Mouse (Mus musculus) erythroid progenitor cell, adult 5-6 weeks (primary cell): ENCODE data around the gene Sdf2. TPM values are rescaled to one million over a fixed set of nuclear protein-coding genes. Genes with fewer than 3 reads are reported as not detected.
"Not testable (repeated sequence)": the region's sequence is repeated elsewhere in the genome, so short reads cannot be mapped to it uniquely, and the experiment has no call there.

Source experiments
- ATAC-seq: replicated peaks from 2 replicates; pipeline ENCODE4 v1.8.0; 2016; ENCODE audit warnings: moderate number of reproducible peaks, mild to moderate bottlenecking, moderate TSS enrichment, inconsistent platforms; ENCODE audit not compliant: poor library complexity, low FRiP score, severe bottlenecking
- total RNA-seq, 2 experiments: library from RNA; stranded (forward) in 1 of 2; stranded (reverse) in 1 of 2; fragments of 150-400 nt in 1 of 2; fragments of 186-747, 209-891 nt in 1 of 2; gene quantifications; 2 replicates each; pipeline versions ENCODE4 v1.2.3 to v1.2.4; 2015 to 2017; ENCODE audit warnings: low replicate concordance in 2 of 2

Gene Sdf2
- total RNA-seq, 2 experiments from 2014 or later: 21.6 to 52.4 TPM

DNA sequence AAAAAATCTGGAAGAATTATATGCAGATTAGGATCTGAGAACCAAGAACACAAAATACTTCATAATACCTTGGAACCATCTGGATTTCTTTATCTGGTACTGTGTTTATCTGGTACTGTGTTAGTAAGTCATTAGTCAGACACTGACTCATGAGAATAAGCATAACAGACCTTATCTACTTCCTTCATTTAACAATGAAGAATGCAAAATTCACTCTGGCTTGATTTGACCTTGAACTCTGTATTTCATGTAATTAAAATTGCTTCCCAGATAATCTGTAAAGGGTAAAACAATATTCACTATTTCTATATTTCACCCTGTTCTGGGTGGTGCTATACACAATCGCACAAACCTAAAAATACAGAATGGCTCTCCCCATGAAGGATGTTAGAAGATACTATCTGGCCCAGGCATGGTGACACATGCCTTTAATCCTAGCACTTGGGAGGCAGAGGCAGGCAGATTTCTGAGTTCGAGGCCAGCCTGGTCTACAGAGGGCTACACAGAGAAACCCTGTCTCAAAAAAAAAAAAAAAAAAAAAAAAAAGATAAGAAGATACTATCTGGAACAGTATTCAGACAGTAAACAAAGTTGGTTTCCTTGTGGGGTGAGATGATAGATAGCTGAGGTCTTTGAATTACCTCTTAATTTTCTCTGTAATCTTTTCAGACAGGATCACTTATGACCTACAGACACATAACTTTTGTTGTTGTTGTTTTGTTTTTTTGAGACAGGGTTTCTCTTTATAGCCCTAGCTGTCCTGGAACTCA, 15.1 kb downstream of the Sdf2 start:
- no peak for ATAC-seq

DNA sequence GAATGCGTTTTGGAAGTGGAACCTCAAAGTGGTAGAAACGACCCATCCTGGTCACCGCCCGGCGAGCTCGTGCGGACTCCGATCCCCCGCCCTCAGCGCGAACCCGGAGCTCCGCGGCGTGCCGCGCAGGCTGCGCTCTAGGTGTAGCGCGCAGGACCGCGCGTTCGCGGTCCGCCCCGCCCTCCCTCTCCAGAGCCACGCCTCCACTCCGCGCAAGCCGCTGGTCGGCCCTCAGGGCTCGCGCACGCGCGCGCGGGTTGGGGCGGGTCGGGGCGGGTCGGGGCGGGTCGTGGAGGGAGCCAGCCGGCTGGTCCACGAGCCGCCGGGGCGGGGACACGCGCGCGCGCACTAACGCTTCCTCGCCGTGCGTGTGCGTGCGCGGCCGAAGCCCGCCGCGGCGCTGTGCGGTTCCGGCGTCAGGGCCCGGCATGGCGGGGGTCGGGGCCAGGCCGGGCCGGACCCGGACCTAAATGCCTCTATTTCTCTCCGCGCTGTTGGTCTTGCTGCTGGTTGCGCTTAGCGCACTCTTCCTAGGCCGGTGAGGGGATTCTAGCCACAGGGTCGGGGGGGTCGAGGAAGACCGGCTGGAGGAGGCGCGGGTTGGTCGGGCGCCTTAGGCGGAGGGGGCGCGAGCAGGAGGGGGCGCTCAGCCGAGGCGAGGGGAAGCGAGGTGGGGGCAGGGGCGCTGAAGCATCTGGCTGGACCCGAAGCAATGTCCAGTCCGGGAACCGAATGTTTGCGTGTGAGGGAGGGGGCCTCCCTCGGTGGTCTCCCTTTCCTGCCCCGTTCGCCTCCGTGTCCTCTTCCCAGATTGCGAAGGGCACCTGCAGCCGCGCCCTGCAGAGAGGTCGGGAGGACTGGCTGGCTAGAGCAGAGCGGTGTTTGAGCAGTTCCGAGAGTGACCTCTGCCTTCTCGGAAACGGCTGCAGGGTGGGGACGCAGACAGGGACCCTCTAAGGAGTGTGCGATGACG, 16.1 kb downstream of the Sdf2 start, which contains the start of gene 2610507B11Rik:
Gene 2610507B11Rik, plus strand, starts transcription at position 373 of the 973 bp plus-strand sequence.
- ATAC-seq: peak; percentile 96

DNA sequence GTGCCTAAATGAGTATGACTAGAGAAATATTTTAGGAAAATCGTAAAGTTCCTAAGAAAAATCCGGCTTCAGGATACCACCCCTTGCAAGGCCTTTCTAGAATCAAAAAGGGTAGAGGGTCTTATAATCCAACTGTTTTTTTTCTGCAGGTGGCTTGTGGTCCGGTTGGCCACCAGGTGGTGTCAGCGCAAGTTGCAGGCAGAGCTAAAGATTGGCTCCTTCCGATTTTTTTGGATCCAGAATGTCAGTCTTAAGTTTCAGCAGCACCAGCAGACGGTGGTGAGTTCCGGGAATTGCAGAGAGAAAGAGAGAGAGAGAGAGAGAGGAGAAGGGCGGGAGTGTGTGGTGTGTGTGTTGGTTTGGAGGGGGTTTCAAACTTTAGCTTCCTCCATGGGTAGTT, 17.0 kb downstream of the Sdf2 start:
- peak; percentile 50 for ATAC-seq

DNA sequence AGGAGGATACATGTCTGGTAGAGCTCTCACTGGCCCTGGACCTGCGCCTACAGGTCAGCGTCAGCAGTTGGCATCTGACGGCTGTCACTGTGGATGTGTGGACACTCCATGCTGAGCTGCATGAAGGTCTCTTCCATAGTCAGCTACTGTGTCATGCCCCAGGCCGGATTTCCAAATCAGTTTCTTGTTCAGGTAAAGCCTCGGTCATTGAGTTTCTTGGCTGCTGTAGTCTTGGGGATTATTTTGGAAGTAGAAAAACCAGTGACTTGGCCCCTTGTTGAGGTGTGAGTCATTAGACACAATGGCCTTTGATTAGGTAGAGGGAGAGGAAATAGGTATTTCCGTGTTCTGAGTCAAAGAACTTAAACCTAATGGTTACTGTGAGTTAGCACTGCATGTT, 20.0 kb downstream of the Sdf2 start:
- no peak for ATAC-seq

DNA sequence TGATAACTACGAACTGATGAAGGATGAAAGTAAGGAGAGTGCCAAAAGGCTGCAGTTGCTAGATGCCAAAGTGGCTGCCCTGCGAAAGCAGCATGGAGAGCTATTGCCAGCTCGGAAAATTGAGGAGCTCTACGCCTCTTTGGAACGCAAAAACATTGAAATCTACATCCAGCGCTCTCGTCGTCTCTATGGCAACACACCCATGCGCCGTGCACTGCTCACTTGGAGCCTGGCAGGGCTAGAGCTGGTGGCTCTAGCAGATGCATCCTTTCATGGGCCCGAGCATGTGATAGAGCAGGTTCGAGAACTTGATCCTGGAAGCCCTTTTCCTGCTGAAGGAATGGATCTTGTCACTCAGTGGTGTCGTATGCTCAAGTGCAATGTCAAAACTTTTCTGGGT, 26.4 kb downstream of the Sdf2 start:
- no peak for ATAC-seq

DNA sequence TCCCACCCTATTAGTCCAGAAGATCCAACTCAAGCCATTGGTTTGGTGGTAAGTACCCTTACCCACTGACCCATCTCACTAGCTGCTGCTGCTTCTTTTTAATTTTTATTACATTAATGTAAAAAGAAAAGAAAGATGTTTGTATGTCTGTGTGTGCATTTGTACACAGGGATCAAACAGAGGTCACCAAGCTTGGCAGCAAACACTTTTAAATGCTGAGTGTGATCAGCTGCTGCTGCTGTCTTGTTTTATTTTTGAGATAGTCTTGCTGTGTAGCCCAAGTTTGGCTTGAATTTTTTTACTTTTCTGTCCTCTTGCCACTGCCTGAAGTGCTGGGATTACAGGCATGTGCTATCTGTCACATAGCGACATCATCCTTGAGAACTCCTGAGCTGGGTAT, 30.1 kb downstream of the Sdf2 start:
- no peak for ATAC-seq

DNA sequence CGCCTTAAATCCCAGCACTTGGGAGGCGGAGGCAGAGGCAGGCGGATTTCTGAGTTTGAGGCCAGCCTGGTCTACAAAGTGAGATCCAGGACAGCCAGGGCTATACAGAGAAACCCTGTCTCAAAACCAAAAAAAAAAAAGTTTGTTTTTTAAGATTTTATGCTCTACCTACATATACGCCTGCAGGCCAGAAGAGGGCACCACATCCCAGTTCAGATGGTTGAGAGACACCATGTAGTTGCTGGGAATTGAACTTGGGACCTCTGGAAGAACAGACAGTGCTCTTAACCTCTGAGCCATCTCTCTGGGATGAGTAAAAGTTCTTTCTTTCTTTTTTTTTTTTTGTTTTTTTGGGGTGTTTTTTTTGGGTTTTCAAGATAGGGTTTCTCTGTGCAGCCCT, 30.6 kb downstream of the Sdf2 start:
- ATAC-seq: not testable (repeated sequence)

DNA sequence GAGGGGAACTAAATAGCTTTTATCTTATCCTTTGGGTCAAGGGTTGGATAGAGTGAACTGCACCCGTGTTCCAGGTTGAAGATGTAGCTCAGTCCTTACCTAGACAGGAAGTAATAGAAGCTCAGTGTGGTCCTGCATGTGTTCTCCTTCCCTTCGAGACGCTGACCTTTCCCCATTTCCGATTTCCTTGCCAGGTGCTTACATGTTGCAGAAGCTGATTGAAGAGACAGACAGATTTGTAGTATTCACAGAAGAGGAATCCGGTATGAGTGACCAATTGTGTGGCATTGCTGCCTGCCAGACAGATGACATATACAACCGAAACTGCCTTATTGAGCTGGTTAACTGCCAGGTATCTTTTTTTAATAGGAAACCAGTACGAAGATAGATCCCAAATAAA, 33.3 kb downstream of the Sdf2 start:
- ATAC-seq: no peak

DNA sequence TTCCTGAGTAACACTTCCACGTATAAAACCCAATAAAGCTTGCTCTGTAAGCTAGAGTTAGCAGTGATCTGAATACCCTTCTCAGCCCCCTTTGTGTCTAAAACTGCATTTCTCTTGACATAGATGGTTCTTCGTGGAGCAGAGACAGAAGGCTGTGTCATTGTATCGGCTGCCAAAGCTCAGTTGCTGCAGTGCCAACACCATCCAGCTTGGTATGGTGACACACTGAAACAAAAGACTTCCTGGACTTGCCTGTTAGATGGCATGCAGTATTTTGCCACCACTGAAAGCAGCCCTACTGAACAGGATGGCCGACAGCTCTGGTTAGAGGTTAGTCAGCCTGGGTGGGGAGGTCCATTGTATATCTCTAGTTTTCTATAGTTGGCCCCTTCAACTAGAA, 34.0 kb downstream of the Sdf2 start:
- no peak for ATAC-seq

DNA sequence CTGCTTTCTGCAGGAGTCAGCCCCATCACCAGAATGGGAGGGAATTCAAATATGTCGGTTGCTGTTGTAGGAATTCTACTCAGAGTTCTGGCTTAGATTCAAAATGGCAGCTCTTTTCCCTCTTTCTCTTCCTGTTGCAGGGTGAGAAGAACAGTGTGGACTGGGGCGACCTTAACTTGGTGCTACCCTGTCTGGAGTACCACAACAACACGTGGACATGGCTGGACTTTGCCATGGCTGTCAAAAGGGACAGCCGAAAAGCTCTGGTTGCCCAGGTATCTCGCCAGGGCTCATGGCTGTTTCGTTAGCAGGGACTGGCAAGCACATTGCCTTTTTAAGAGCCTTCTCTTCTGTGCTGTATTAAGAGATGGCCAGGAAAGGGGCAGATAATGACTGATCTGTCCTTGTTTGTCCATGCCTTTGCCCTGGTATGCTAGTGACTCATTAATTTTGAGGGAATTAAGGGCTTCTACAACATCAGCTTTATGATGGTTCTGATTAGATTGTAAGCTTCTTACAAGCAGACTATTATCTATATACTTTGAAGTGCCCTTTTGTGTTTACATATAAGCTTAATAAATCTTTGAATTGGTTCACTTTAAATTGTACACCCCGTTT, 43.7 kb downstream of the Sdf2 start:
- ATAC-seq: no peak

DNA sequence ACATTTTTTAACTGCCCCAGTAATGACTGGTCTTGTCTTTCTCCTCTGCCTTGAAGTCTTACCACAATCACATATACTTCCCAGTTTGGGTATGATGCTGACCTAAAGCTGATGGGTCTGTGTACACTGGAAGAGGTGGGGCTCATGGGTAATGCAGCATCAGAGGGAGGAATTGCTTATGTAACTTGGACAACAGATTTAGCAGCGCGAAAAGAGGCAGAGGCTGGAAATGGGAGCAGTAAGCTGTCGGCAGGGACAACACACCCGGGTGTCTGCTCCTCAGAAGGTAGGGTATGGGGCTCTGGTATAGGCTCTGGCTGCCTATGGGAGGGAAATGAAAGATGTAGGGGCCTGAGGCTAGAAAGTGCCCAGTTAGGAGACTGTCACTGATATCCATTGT, 45.1 kb downstream of the Sdf2 start, which contains the start of gene BC030499:
Gene BC030499, plus strand, starts transcription at position 188 of the 400 bp plus-strand sequence.
- no peak for ATAC-seq

DNA sequence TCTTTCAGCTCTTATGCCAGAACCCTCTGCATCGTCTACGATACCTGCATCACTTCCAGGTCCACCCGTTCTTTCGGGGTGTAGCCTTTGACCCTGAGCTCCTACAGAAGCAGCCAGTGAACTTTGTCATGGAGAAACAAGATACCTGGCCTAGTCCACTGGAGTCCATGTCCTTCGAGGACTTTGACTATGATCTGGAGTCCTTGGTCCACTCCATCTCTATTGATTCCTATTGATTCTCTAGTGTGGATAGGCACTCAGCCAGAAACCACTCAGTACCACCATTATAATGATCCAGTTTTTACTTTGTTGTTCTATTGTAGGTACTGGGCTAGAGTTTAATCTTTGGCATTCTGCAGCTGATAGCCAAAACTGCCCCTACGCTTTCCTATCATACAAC, 49.0 kb downstream of the Sdf2 start:
- no peak for ATAC-seq

DNA sequence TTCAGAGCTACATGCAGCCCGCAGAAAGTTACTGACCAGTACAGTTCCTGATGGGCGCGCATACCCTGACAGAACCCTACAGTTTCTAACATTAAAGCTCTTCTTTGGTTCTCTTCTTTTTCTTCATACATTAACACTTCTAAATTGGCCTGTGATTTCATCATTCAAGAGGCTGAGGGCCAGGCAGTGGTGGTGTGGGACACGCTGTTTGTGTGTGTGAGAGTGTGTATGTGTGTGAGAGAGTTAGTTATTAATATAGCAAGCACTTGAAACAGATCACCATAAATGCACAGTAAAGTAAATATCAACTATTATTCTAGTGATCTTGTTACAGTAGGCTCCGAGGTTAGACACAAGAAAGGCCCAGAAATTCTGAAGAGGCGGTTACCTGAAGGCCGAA, 55.4 kb downstream of the Sdf2 start:
- no peak for ATAC-seq

DNA sequence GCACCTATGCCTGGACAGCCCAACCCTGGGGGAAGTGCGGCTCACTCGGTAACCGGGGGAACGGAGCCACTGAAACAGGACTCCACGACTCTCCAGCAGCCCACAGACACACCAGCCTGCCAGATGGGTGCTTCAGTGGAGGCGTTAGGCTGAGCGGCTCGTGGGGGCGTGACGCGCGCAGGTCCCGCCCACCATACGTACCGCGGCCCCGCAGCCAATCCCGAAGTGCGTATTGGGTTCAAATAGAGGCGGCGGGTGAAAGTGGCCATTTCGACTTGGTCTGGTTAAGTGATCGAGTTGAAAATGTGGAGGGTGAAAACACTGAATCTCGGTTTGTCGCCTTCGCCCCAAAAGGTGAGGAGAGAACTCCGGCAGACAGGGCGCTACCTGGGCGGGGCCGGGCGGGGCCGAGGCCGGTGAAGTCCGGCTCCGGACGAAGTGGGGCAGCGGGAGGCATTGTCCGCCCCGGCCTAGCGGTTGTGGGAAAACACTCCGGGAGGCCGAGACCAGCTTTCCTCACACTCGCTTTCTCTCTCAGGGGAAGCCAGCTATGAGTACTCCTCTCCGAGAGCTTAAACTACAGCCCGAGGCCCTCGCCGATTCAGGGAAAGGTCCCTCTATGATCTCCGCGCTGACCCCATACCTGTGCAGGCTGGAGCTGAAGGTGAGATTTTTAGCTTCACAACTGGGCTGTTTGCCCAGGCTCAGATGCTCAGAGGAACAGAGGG, 56.0 kb downstream of the Sdf2 start, which contains the start of gene Spag5:
Gene Spag5, plus strand, starts transcription at position 173 of the 728 bp plus-strand sequence.
- peak; percentile 99 for ATAC-seq

Other genes with a start within 250 kb of the Sdf2 start
- 10.1 and 10.8 TPM in 2 replicates for gene Dhrs13, start 213.5 kb upstream of the Sdf2 start, total RNA-seq (2015; ENCODE audit: low replicate concordance)
- gene Dhrs13, start 213.5 kb upstream of the Sdf2 start, total RNA-seq (2017; ENCODE audit: low replicate concordance): 7.1 and 10.8 TPM in 2 replicates
- gene Flot2, start 207.8 kb upstream of the Sdf2 start, total RNA-seq (2015; ENCODE audit: low replicate concordance): 15.1 and 24.7 TPM in 2 replicates
- gene Flot2, start 207.8 kb upstream of the Sdf2 start, total RNA-seq (2017; ENCODE audit: low replicate concordance): 13.1 and 17.6 TPM in 2 replicates
- gene Eral1, start 165.4 kb upstream of the Sdf2 start, total RNA-seq (2015; ENCODE audit: low replicate concordance): 4.0 and 5.0 TPM in 2 replicates
- 3.6 and 6.7 TPM in 2 replicates for gene Eral1, start 165.4 kb upstream of the Sdf2 start, total RNA-seq (2017; ENCODE audit: low replicate concordance)
- gene Fam222b, start 151.1 kb upstream of the Sdf2 start, total RNA-seq (2015; ENCODE audit: low replicate concordance): 2.9 and 4.3 TPM in 2 replicates
- 0.45 and 1.5 TPM in 2 replicates for gene Fam222b, start 151.1 kb upstream of the Sdf2 start, total RNA-seq (2017; ENCODE audit: low replicate concordance)
- gene Traf4, start 80.2 kb upstream of the Sdf2 start, total RNA-seq (2015; ENCODE audit: low replicate concordance): 11.3 and 35.3 TPM in 2 replicates
- gene Traf4, start 80.2 kb upstream of the Sdf2 start, total RNA-seq (2017; ENCODE audit: low replicate concordance): 14.6 and 16.1 TPM in 2 replicates
- 43.2 and 79.6 TPM in 2 replicates for gene Nek8, start 69.1 kb upstream of the Sdf2 start, total RNA-seq (2015; ENCODE audit: low replicate concordance)
- gene Nek8, start 69.1 kb upstream of the Sdf2 start, total RNA-seq (2017; ENCODE audit: low replicate concordance): 35.9 and 76.8 TPM in 2 replicates
- 174 and 194 TPM in 2 replicates for gene Tlcd1, start 69.0 kb upstream of the Sdf2 start, total RNA-seq (2015; ENCODE audit: low replicate concordance)
- 107 and 197 TPM in 2 replicates for gene Tlcd1, start 69.0 kb upstream of the Sdf2 start, total RNA-seq (2017; ENCODE audit: low replicate concordance)
- gene Rpl23a, start 62.2 kb upstream of the Sdf2 start, total RNA-seq (2015; ENCODE audit: low replicate concordance): 1,034 and 1,190 TPM in 2 replicates
- 811 and 1,012 TPM in 2 replicates for gene Rpl23a, start 62.2 kb upstream of the Sdf2 start, total RNA-seq (2017; ENCODE audit: low replicate concordance)
- gene Rab34, start 57.3 kb upstream of the Sdf2 start, total RNA-seq (2015; ENCODE audit: low replicate concordance): 2.9 TPM in 1 of 2 replicates, not detected in the other
- 2.6 and 7.1 TPM in 2 replicates for gene Rab34, start 57.3 kb upstream of the Sdf2 start, total RNA-seq (2017; ENCODE audit: low replicate concordance)
- not detected in 2 replicates for gene Proca1, start 52.4 kb upstream of the Sdf2 start, total RNA-seq (2015; ENCODE audit: low replicate concordance)
- not detected in 2 replicates for gene Proca1, start 52.4 kb upstream of the Sdf2 start, total RNA-seq (2017; ENCODE audit: low replicate concordance)
- gene Supt6, start 241 bp downstream of the Sdf2 start, total RNA-seq (2015; ENCODE audit: low replicate concordance): 22.2 and 30.6 TPM in 2 replicates
- 21.3 and 27.7 TPM in 2 replicates for gene Supt6, start 241 bp downstream of the Sdf2 start, total RNA-seq (2017; ENCODE audit: low replicate concordance)
- gene 2610507B11Rik, start 16.0 kb downstream of the Sdf2 start, total RNA-seq (2015; ENCODE audit: low replicate concordance): 53.7 and 76.3 TPM in 2 replicates
- gene 2610507B11Rik, start 16.0 kb downstream of the Sdf2 start, total RNA-seq (2017; ENCODE audit: low replicate concordance): 77.1 and 80.1 TPM in 2 replicates
- gene BC030499, start 45.1 kb downstream of the Sdf2 start, total RNA-seq (2015; ENCODE audit: low replicate concordance): not detected in 2 replicates
- gene BC030499, start 45.1 kb downstream of the Sdf2 start, total RNA-seq (2017; ENCODE audit: low replicate concordance): not detected in 2 replicates
- 234 and 259 TPM in 2 replicates for gene Spag5, start 55.8 kb downstream of the Sdf2 start, total RNA-seq (2015; ENCODE audit: low replicate concordance)
- 464 and 490 TPM in 2 replicates for gene Spag5, start 55.8 kb downstream of the Sdf2 start, total RNA-seq (2017; ENCODE audit: low replicate concordance)
- gene Aldoc, start 77.2 kb downstream of the Sdf2 start, total RNA-seq (2015; ENCODE audit: low replicate concordance): 1.3 and 16.2 TPM in 2 replicates
- 2.4 and 3.0 TPM in 2 replicates for gene Aldoc, start 77.2 kb downstream of the Sdf2 start, total RNA-seq (2017; ENCODE audit: low replicate concordance)
- gene Pigs, start 82.7 kb downstream of the Sdf2 start, total RNA-seq (2015; ENCODE audit: low replicate concordance): 7.2 and 14.3 TPM in 2 replicates
- gene Pigs, start 82.7 kb downstream of the Sdf2 start, total RNA-seq (2017; ENCODE audit: low replicate concordance): 3.6 and 3.9 TPM in 2 replicates
- gene Unc119, start 97.7 kb downstream of the Sdf2 start, total RNA-seq (2015; ENCODE audit: low replicate concordance): 17.2 and 20.9 TPM in 2 replicates
- 7.9 and 8.3 TPM in 2 replicates for gene Unc119, start 97.7 kb downstream of the Sdf2 start, total RNA-seq (2017; ENCODE audit: low replicate concordance)
- gene Foxn1, start 140.8 kb downstream of the Sdf2 start, total RNA-seq (2015; ENCODE audit: low replicate concordance): not detected in 2 replicates
- not detected in 2 replicates for gene Foxn1, start 140.8 kb downstream of the Sdf2 start, total RNA-seq (2017; ENCODE audit: low replicate concordance)
- not detected in 2 replicates for gene Slc13a2, start 176.5 kb downstream of the Sdf2 start, total RNA-seq (2015; ENCODE audit: low replicate concordance)
- gene Slc13a2, start 176.5 kb downstream of the Sdf2 start, total RNA-seq (2017; ENCODE audit: low replicate concordance): 0.68 TPM in 1 of 2 replicates, not detected in the other
- gene Slc46a1, start 220.0 kb downstream of the Sdf2 start, total RNA-seq (2015; ENCODE audit: low replicate concordance): not detected in 2 replicates
- 0.13 TPM in 1 of 2 replicates, not detected in the other for gene Slc46a1, start 220.0 kb downstream of the Sdf2 start, total RNA-seq (2017; ENCODE audit: low replicate concordance)